Mouse (Mus musculus) adrenal gland, postnatal 14 days (tissue): ENCODE data around the gene Olfr707. TPM values are rescaled to one million over a fixed set of nuclear protein-coding genes. Genes with fewer than 3 reads are reported as not detected.
"Not testable (repeated sequence)": the region's sequence is repeated elsewhere in the genome, so short reads cannot be mapped to it uniquely, and the experiment has no call there.

Experiments
- DNase-seq: peaks from one replicate; pipeline ENCODE4 v3.0.0; 2021; ENCODE audit warnings: mixed read lengths
- long read RNA-seq, 2 experiments: library from polyadenylated mRNA; stranded (forward); transcript quantifications; one replicate each; pipeline ENCODE4 v2.0.0; 2021
- total RNA-seq: library from RNA; stranded (reverse); gene quantifications from 2 replicates; pipeline ENCODE4 v1.2.3, GENCODE M21; 2021

Gene Olfr707
- not detected in 2 replicates for total RNA-seq
- long read RNA-seq, experiment 1: 0 reads
- long read RNA-seq, experiment 2: 0 reads

DNA sequence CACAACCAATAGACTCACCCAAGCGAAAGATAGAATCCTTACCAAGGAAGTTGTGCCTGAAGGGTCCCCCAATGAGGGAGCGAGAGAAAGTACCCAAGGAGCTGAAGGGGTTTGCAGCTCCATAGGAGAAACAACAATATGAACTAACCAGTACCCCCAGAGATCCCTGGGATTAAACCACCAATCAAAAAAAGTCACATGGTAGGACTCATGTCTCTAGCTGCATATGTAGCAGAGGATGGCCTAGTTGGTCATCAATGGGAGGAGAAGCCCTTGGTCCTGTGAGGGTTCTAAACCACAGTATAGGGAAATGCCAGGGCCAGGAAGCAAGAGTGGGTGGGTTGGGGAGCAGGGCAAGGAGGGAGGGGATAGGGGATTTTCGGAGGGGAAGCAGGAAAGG is at the start of gene Olfr707:
Gene Olfr707 (minus strand): TSS at position 101 of the 400 bp plus-strand sequence.
- DNase-seq: not testable (repeated sequence)

GRCm38 (mm10) chr7:106948212-106948611 is 47.2 kb upstream of the Olfr707 start, which contains the start of gene Olfr710:
TSS of gene Olfr710 (minus strand) at chr7:106948312.
- DNase-seq: no peak

- no peak for DNase-seq
Measured at GRCm38 (mm10) chr7:106932119-106932518, 31.1 kb upstream of the Olfr707 start, which contains the start of gene Olfr709-ps1. TSS of gene Olfr709-ps1 (minus strand) at chr7:106932219.

GRCm38 (mm10) chr7:106920961-106921360 is 19.9 kb upstream of the Olfr707 start:
- not testable (repeated sequence) for DNase-seq

DNA sequence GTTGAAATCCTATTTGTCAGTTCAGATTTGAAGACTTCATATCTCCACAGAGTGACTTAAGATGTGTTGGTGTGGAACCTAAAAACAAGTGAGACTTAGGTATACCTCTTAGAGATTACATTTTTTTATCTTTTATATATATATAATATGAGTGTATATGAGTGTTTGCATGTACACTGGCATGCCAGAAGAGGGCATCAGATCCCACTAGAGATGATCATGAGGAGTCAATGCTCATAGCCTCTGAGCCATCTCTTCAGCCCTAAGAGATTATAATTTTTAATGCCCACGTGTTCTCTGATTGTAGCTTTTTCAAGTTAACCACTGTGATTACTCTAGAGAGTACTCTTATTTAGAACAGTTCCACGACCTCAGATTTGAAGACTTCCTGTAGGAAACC is 6.6 kb upstream of the Olfr707 start, which contains the start of gene Olfr1532-ps1:
Gene Olfr1532-ps1 (plus strand): TSS at position 326 of the 400 bp plus-strand sequence.
- DNase-seq: no peak

DNA sequence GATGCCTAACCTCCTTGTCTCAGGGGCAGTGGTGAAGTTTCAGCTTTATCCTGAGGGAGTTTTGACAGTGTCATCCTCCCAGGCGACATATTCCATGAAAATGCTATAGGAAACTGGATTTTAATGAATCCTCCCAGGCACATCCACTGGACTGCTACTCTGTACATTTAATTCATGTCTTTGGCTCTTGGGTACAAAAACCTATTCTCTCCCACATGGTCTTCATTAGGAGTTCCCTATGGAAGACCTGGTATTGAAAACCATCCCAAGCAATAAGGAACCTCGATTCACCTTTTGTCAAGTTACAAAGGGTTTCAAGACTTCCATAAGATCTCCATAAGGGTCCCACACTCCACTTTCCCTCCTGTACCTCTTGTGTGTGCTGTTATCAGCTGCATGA is 13.0 kb downstream of the Olfr707 start, which contains the start of gene Olfr706:
Gene Olfr706 (minus strand): TSS at position 101 of the 400 bp plus-strand sequence.
- no peak for DNase-seq

DNA sequence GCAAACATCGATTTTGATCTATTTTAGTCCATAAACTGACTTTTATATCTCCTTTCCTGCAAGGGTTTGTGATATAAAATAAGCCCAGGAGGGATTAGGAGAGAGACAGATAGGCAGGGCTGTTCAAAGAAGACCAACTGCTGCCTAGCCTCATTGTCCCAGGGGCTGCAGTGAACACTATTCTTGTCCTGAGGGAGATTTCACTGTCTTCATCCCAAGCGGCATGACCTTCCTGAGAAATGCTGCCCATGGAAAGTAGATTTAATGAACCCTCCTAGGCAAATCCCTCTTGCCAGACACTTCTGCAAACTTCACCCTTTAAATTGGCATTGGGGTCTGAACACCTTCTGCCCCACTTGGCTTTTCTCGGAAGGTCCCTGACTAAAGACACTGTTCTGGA is 24.2 kb downstream of the Olfr707 start, which contains the start of gene Olfr705:
Gene Olfr705 (minus strand): TSS at position 101 of the 400 bp plus-strand sequence.
- no peak for DNase-seq

DNA sequence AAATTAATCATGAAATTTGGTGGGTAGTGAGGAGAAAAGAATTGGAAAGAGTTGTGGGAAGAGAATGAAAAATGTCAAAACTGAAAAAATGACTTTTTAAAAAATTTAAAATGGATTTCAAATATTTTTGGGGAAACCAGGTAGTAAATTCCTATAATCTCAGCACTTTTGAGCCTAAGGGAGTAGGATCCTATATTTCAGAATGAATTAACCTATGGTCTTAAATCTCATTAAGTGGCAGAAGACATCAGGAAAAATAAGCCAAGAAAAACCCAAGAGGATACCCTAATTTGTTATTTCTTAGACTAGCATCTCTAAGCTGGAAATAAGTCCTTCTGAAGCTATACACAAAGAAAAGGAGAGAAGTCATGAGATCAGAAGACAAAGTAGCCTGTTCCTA is 38.2 kb downstream of the Olfr707 start, which contains the start of gene Olfr704:
Gene Olfr704 (plus strand): TSS at position 301 of the 400 bp plus-strand sequence.
- DNase-seq: no peak

- DNase-seq: no peak
Measured at GRCm38 (mm10) chr7:106843060-106843459, 58.0 kb downstream of the Olfr707 start, which contains the start of gene Olfr703. TSS of gene Olfr703 (plus strand) at chr7:106843360.

Other genes with a start within 250 kb of the Olfr707 start
- gene Olfr693, start 220.7 kb downstream of the Olfr707 start, total RNA-seq: not detected in 2 replicates
- gene Olfr694, start 209.4 kb downstream of the Olfr707 start, total RNA-seq: not detected in 2 replicates
- not detected in 2 replicates for gene Olfr695, start 184.8 kb downstream of the Olfr707 start, total RNA-seq
- not detected in 2 replicates for gene Olfr697, start 158.8 kb downstream of the Olfr707 start, total RNA-seq
- gene Olfr698, start 145.8 kb downstream of the Olfr707 start, total RNA-seq: not detected in 2 replicates
- gene Olfr699, start 108.0 kb downstream of the Olfr707 start, total RNA-seq: not detected in 2 replicates
- gene Olfr700, start 92.4 kb downstream of the Olfr707 start, total RNA-seq: not detected in 2 replicates
- not detected in 2 replicates for gene Olfr701, start 87.1 kb downstream of the Olfr707 start, total RNA-seq
- gene Olfr702, start 67.3 kb downstream of the Olfr707 start, total RNA-seq: not detected in 2 replicates
- gene Olfr703, start 57.9 kb downstream of the Olfr707 start, total RNA-seq: not detected in 2 replicates
- not detected in 2 replicates for gene Olfr704, start 38.1 kb downstream of the Olfr707 start, total RNA-seq
- gene Olfr705, start 24.4 kb downstream of the Olfr707 start, total RNA-seq: not detected in 2 replicates
- not detected in 2 replicates for gene Olfr706, start 13.1 kb downstream of the Olfr707 start, total RNA-seq
- not detected in 2 replicates for gene Olfr1532-ps1, start 6.8 kb upstream of the Olfr707 start, total RNA-seq
- gene Olfr709-ps1, start 31.0 kb upstream of the Olfr707 start, total RNA-seq: 0.11 TPM in 2 replicates
- not detected in 2 replicates for gene Olfr710, start 47.1 kb upstream of the Olfr707 start, total RNA-seq
- gene Olfr6, start 62.7 kb upstream of the Olfr707 start, total RNA-seq: 0.26 TPM in 1 of 2 replicates, not detected in the other
- not detected in 2 replicates for gene Olfr711, start 74.2 kb upstream of the Olfr707 start, total RNA-seq
- gene Olfr2, start 104.8 kb upstream of the Olfr707 start, total RNA-seq: not detected in 2 replicates
- not detected in 2 replicates for gene Olfr713, start 129.9 kb upstream of the Olfr707 start, total RNA-seq
- not detected in 2 replicates for gene Olfr714, start 169.7 kb upstream of the Olfr707 start, total RNA-seq
- gene Olfr17, start 192.0 kb upstream of the Olfr707 start, total RNA-seq: not detected in 2 replicates
- not detected in 2 replicates for gene Olfr715b, start 209.1 kb upstream of the Olfr707 start, total RNA-seq
- gene Olfr715, start 229.8 kb upstream of the Olfr707 start, total RNA-seq: not detected in 2 replicates
- not detected in 2 replicates for gene Olfr716, start 237.1 kb upstream of the Olfr707 start, total RNA-seq